Mouse (Mus musculus): Measurements from ENCODE around the gene Fgd6.

DNA sequence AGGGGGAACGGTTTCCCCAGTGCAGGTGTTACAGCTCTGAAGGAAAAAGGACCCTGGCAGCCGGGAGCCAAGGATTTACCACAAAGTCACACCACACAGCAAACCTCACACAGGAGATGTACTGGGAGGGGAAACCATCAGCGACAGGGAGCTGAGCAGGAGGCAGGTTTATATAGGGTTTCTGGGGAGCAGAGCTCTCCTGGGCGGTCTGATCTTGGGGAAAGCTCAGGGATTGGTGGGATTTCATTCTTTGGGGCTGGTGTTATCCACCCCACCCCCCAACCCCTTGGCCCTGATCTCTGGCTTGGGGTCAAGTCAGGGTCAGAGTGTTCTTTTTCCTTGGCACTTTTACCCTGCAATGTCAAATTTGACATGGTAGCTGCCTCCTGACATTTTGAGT, 123.6 kb downstream of the Fgd6 start:
- TF ChIP-seq CTCF (IDR thresholded peaks at IDR 0.05; ENCODE audit: low read depth): no peak
- no peak for TF ChIP-seq EP300 (optimal IDR thresholded peaks at IDR 0.05)
